Mouse (Mus musculus) liver, embryonic 14.5 days (tissue): ENCODE measurements around the gene Mgat4e.
A peak's percentile ranks its signal among the peaks of the same experiment; 100 is the strongest.

ENCODE experiments used
- CTCF ChIP-seq: IDR thresholded peaks from 2 replicates; pipeline ENCODE4 v1.5.1; 2016; ENCODE audit warnings: antibody characterized with exemption, low read depth, control low read depth
- EP300 ChIP-seq: IDR thresholded peaks from 2 replicates; pipeline ENCODE4 v1.6.1; 2016; ENCODE audit warnings: antibody characterized with exemption, low read depth

DNA sequence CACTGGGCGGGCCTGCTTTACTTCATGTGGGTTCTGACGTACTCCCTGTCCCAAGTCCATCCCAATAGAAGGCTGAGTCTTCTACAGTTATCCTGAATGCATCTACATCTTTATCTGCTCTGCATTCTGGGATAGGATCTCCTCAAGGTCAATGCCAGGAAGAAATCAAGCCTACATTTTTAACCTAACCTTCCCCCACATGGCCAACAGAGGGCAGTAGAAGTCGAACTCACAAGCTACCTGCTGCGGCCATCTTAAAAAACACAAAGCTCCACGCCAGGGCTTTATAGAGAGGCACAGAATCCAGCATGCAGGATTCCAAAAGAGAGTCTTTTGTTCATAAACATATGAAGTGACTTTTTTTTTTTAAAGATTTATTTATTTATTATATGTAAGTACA, 25.1 kb downstream of the Mgat4e start:
- TF ChIP-seq CTCF (peak; percentile 68), EP300 (no peak)
